Mouse (Mus musculus) G1E (cell line): ENCODE data around the gene Gm20489. TPM values are rescaled to one million over a fixed set of nuclear protein-coding genes. Genes with fewer than 3 reads are reported as not detected.

Experiments used
- ATAC-seq: 2 replicates; pipeline ENCODE4 v1.8.0; 2016; ENCODE audit warnings: mild to moderate bottlenecking; ENCODE audit not compliant: insufficient number of reproducible peaks, poor library complexity, low FRiP score, severe bottlenecking; ENCODE audit errors: extremely low read depth
- DNase-seq: peaks from one replicate; pipeline ENCODE4 v3.0.0; 2012; ENCODE audit warnings: low spot score
- H3K27me3 ChIP-seq: 2 replicates; pipeline ENCODE4 v1.6.1; 2012; ENCODE audit warnings: mild to moderate bottlenecking, low read length, inconsistent platforms; ENCODE audit not compliant: insufficient read depth
- H3K36me3 ChIP-seq: replicated peaks from 2 replicates; pipeline ENCODE3; 2012; ENCODE audit warnings: mild to moderate bottlenecking, inconsistent platforms
- H3K4me1 ChIP-seq: 2 replicates; pipeline ENCODE4 v1.6.1; 2012; ENCODE audit warnings: low read depth, low read length, inconsistent platforms, mixed read lengths; ENCODE audit not compliant: insufficient read depth
- H3K4me3 ChIP-seq: 2 replicates; pipeline ENCODE4 v1.5.1; 2012; ENCODE audit warnings: low read depth, mild to moderate bottlenecking, inconsistent platforms, low read length, moderate library complexity, mixed read lengths
- H3K9me3 ChIP-seq: replicated peaks from 2 replicates; pipeline ENCODE4 v1.6.1; 2012; ENCODE audit warnings: inconsistent platforms
- CTCF ChIP-seq: IDR thresholded peaks from 2 replicates; pipeline ENCODE4 v1.5.1; 2012; ENCODE audit warnings: low read depth, low read length, inconsistent platforms, mixed read lengths
- GATA1 ChIP-seq: IDR thresholded peaks from 2 replicates; pipeline ENCODE4 v1.6.1; 2012; ENCODE audit warnings: borderline replicate concordance, low read length, inconsistent platforms, mixed read lengths
- GATA2 ChIP-seq: IDR thresholded peaks from 2 replicates; pipeline ENCODE4 v1.6.1; 2012; ENCODE audit warnings: low read depth, low read length, inconsistent platforms, borderline replicate concordance
- POLR2AphosphoS5 ChIP-seq: IDR thresholded peaks from 2 replicates; pipeline ENCODE4 v1.6.1; 2012; ENCODE audit warnings: low read depth, low read length, inconsistent platforms; ENCODE audit not compliant: insufficient replicate concordance
- TAL1 ChIP-seq: conservative IDR thresholded peaks from 2 replicates; pipeline ENCODE4 v1.6.1; 2012; ENCODE audit warnings: low read depth, low read length, inconsistent platforms, mixed read lengths
- polyA plus RNA-seq: library from polyadenylated mRNA; stranded (reverse); fragments of >175 nt; gene quantifications from 2 replicates; pipeline ENCODE4 v1.2.3, GENCODE M21; 2012
- total RNA-seq, 2 experiments: library from RNA; stranded (forward) in 1 of 2; stranded (reverse) in 1 of 2; fragments of 200-1000 nt in 1 of 2; fragments of >200 nt in 1 of 2; fragmentation: Nextera tagmentation in 1 of 2; gene quantifications; 2 replicates each; pipeline ENCODE4 v1.2.3; 2014 to 2017

Gm20489 gene
- total RNA-seq (2014; fragmentation: Nextera tagmentation) (not detected in 2 replicates), total RNA-seq (2017) (not detected in 2 replicates), polyA plus RNA-seq (not detected in 2 replicates)

- H3K36me3 ChIP-seq: no peaks in the 10 kb centered on the region
- H3K9me3 ChIP-seq: no peaks in the 10 kb centered on the region
- peaks cover 43% of the 10 kb centered on the region for H3K4me1 ChIP-seq
- TF ChIP-seq POLR2AphosphoS5 (no peak), TAL1 (no peak), GATA1 (no peak), GATA2 (no peak), CTCF (no peak)
- H3K4me3 ChIP-seq: no peak within 1 kb of the TSS
- H3K27me3 ChIP-seq: no peaks in the 10 kb centered on the region
- ATAC-seq (no peak), DNase-seq (no peak)
Measured at GRCm38 (mm10) chrX:101268755-101269124, at the start of gene Gm20489. Gene Gm20489, minus strand, starts transcription at chrX:101269023.

DNA sequence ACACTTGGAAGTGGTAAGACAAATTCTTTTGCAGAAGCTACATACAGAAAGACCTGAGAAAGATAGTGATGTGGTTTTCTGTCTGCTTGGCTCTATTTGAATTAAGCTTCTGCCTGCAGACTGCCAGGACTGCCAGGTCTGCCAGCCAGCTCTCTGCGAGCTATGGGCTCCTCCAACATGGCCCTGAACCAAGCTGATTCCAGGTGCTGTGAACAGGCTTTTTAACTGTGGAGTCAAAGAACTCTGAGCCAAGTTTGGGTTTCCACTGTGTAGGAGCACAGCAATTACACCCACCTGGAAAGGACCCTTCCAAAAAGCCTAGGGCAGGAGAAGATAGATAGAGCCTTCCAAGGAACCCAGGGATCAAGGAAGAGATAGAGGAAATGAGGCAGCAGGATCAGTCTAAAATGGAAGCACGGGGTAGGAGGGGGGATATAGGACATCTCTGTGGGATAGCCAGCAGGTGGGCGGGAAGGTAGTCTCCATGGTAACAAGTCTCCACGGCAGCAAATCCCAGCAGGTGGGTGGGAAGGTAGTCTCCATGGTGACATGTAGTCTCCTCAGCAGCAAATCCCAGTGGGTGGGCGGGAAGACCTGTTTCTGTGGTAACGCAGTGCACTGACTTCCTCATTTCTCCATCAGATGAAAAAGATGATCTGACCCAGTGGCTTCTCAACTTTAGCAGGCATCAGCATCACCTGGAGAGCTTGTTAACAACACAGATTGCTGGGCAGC lies 45.0 kb upstream of the Gm20489 start:
- TF ChIP-seq CTCF: no peak
- no peak for TF ChIP-seq TAL1
- no peak for TF ChIP-seq POLR2AphosphoS5
- no peak for TF ChIP-seq GATA1
- TF ChIP-seq GATA2: no peak
- peaks cover 20% of the 10 kb centered on the region for H3K27me3 ChIP-seq
- DNase-seq: no peak

DNA sequence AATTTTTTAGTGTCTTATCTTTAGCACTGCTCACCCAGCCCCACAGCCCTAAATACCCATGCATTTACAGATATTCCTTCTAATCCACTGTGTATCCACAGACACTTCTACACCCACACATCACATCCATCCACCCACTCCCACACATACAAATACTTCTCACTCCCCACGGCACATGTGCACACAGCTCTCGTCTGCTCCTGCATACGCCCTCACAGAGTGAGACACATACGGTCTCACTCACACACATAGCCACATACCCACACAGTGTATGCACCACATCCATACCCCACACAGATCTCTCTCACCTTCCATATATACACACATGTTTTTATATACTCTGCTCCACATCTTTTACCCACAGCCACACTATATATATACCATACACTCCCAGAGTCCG lies 40.5 kb upstream of the Gm20489 start:
- no peaks in the 10 kb centered on the region for H3K4me1 ChIP-seq
- no peak overlapping the region for H3K4me3 ChIP-seq
- DNase-seq (no peak), ATAC-seq (no peak)
- H3K9me3 ChIP-seq: no peaks in the 10 kb centered on the region
- H3K36me3 ChIP-seq: no peaks in the 10 kb centered on the region
- H3K27me3 ChIP-seq: peaks cover 30% of the 10 kb centered on the region
- TF ChIP-seq TAL1 (no peak), GATA1 (no peak), GATA2 (no peak), POLR2AphosphoS5 (no peak), CTCF (no peak)

More for the DNA sequence above, 45.0 kb upstream of the Gm20489 start:
- Histone ChIP-seq H3K9me3 (no peaks in the 10 kb centered on the region), H3K4me3 (no peak overlapping the region), H3K4me1 (no peaks in the 10 kb centered on the region), H3K36me3 (no peaks in the 10 kb centered on the region)
- no peak for ATAC-seq

DNA sequence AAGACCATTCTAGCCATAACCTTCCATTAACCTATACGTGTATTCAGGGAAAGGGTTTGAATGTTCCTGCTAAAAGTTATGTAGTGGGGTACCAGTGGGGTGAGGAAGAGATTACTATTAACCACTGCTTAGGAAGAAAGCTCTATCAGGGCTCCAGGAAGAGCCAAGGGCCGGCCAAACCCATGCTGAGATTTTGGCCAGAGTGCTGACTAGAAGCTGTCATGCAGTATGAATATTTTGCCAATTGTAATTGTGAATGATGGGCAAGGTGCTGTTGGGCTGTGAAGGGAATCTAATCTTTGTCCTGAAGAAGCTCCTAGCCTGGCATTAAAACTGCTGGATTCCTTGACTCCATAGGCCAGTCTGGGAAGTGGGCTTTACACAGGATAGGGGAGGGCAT lies 35.8 kb upstream of the Gm20489 start:
- no peak for TF ChIP-seq GATA1
- TF ChIP-seq TAL1: no peak
- no peak for TF ChIP-seq CTCF
- no peak for TF ChIP-seq GATA2
- no peak for TF ChIP-seq POLR2AphosphoS5
- DNase-seq (no peak), ATAC-seq (no peak)
- peaks cover 6% of the 10 kb centered on the region; the same call in 1 of the 2 replicates for H3K4me1 ChIP-seq
- H3K4me3 ChIP-seq: no peak overlapping the region
- peaks cover 30% of the 10 kb centered on the region for H3K27me3 ChIP-seq
- H3K9me3 ChIP-seq: no peaks in the 10 kb centered on the region
- H3K36me3 ChIP-seq: no peaks in the 10 kb centered on the region

DNA sequence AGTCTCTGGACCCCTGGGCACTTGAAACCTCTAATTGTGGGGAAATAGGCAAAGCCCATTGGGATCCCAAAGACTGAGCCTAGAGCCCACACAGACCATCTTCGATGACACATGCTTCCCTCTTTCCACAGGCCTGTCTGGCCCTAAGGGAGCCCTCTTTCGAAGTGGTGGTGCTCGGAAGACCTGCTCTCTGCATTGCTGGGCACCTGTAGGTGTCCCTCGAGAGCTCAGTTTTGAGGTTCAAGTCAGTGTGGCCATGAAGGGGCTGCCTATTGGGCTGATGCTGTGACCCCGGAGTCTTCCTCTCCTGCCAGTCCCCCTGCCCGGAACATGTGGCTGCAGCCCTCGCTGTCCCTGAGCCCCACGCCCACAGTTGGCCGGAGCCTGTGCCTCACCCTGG lies 32.8 kb upstream of the Gm20489 start:
- Histone ChIP-seq H3K9me3 (no peaks in the 10 kb centered on the region), H3K4me3 (no peak overlapping the region), H3K36me3 (peaks cover 14% of the 10 kb centered on the region), H3K27me3 (peaks cover 15% of the 10 kb centered on the region), H3K4me1 (peaks cover 6% of the 10 kb centered on the region; the same call in 1 of the 2 replicates)
- ATAC-seq (no peak), DNase-seq (no peak)
- TF ChIP-seq GATA2 (no peak), GATA1 (no peak), TAL1 (no peak), POLR2AphosphoS5 (no peak), CTCF (no peak)

DNA sequence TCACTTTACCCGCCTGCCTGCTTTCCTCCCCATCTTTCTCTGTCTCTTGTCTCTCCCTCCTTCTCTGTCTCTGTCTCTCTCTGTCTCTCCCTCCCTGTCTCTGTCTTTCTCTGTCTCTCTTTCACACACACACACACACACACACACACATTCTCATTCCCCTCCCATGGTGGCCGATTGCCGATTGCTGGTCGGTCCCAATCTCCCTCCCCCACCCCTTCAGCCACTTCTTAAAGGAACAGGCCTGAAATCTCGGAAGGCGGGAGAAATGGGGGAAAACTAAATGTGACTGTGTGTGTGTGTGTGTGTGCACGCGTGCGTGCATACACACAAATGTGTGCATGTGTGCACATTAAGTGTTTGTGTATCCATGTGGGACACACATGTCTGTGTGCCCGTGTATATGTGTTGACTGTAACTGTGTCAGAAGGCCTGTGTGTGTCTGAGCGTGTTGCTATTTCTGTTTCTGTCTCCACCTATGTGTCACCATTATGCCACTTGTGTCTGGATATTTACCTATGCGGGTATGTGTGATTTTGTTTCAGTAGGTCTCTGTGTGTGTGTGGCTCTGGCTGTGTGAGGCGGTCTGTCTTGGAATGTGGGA lies 31.7 kb upstream of the Gm20489 start:
- DNase-seq (no peak), ATAC-seq (no peak)
- peaks cover 8% of the 10 kb centered on the region; the same call in 1 of the 2 replicates for H3K27me3 ChIP-seq
- H3K4me3 ChIP-seq: no peak overlapping the region
- peaks cover 6% of the 10 kb centered on the region; the same call in 1 of the 2 replicates for H3K4me1 ChIP-seq
- TF ChIP-seq CTCF: no peak
- no peak for TF ChIP-seq TAL1
- TF ChIP-seq GATA2: no peak
- TF ChIP-seq GATA1: no peak
- no peak for TF ChIP-seq POLR2AphosphoS5
- H3K9me3 ChIP-seq: no peaks in the 10 kb centered on the region
- peaks cover 25% of the 10 kb centered on the region for H3K36me3 ChIP-seq
